Mouse (Mus musculus): Measurements from ENCODE around the gene Rsph6a. TPM values are rescaled to one million over a fixed set of nuclear protein-coding genes. Genes with fewer than 3 reads are reported as not detected.

Gene Rsph6a
- polyA plus RNA-seq, 1 experiment: 0.06 TPM

- H3K4me3 ChIP-seq (ENCODE audit: extremely low read depth, insufficient read depth, insufficient read length): peak overlapping the region; percentile 38; the same call in 1 of the 2 replicates
- TF ChIP-seq CTCF (IDR thresholded peaks at IDR 0.05; ENCODE audit: extremely low read depth, insufficient read depth, insufficient read length, insufficient replicate concordance) (no peak), POLR2A (IDR thresholded peaks at IDR 0.05; ENCODE audit: low read depth, low read length) (no peak)
- peaks cover 12% of the 10 kb centered on the region; the same call in 1 of the 2 replicates for H3K27me3 ChIP-seq (ENCODE audit: control insufficient read depth, insufficient read depth, low read length)
These were observed 29.8 kb downstream of the Rsph6a start for GRCm38 (mm10) chr7:19084277-19084771.

GRCm38 (mm10) chr7:19084921-19085473 lies 30.5 kb downstream of the Rsph6a start:
- DNase-seq (ENCODE audit: low read depth in 1 of 2, low spot score in 2 of 2): no peak
- H3K36me3 ChIP-seq (ENCODE audit: control insufficient read depth, insufficient read depth, low read length): peaks cover 1% of the 10 kb centered on the region; the same call in 1 of the 2 replicates
- H3K4me3 ChIP-seq (ENCODE audit: extremely low read depth, insufficient read depth, insufficient read length): peak overlapping the region; percentile 2; the same call in 1 of the 2 replicates
- no peak for TF ChIP-seq POLR2A (IDR thresholded peaks at IDR 0.05; ENCODE audit: low read depth, low read length)
- TF ChIP-seq CTCF (IDR thresholded peaks at IDR 0.05; ENCODE audit: extremely low read depth, insufficient read depth, insufficient read length, insufficient replicate concordance): no peak
- 0 out of 2 replicates have a peak overlapping the region, but pooled peaks have one; percentile 1 for H3K27ac ChIP-seq (ENCODE audit: insufficient read depth, low read length)
- WGBS: 25% methylated on average over 9 of the region's 9 CpGs
- H3K27me3 ChIP-seq (ENCODE audit: control insufficient read depth, insufficient read depth, low read length): peaks cover 10% of the 10 kb centered on the region; the same call in 1 of the 2 replicates
- H3K4me1 ChIP-seq (ENCODE audit: control insufficient read depth, insufficient read depth, insufficient read length): peaks cover 26% of the 10 kb centered on the region

More at GRCm38 (mm10) chr7:19084277-19084771, 29.8 kb downstream of the Rsph6a start:
- peak; percentile 65 to 76 for DNase-seq (ENCODE audit: low read depth in 1 of 2, low spot score in 2 of 2)
- H3K27ac ChIP-seq (ENCODE audit: insufficient read depth, low read length): peak overlapping the region; percentile 54
- WGBS: 2% methylated on average over 6 of the region's 6 CpGs
- H3K36me3 ChIP-seq (ENCODE audit: control insufficient read depth, insufficient read depth, low read length): peaks cover 1% of the 10 kb centered on the region; the same call in 1 of the 2 replicates
- H3K4me1 ChIP-seq (ENCODE audit: control insufficient read depth, insufficient read depth, insufficient read length): peaks cover 26% of the 10 kb centered on the region

- Histone ChIP-seq H3K36me3 (ENCODE audit: control insufficient read depth, insufficient read depth, low read length) (peaks cover 1% of the 10 kb centered on the region; the same call in 1 of the 2 replicates), H3K27ac (ENCODE audit: insufficient read depth, low read length) (no peak overlapping the region), H3K4me3 (ENCODE audit: extremely low read depth, insufficient read depth, insufficient read length) (0 out of 2 replicates have a peak overlapping the region, but pooled peaks have one; percentile 2), H3K4me1 (ENCODE audit: control insufficient read depth, insufficient read depth, insufficient read length) (peaks cover 26% of the 10 kb centered on the region), H3K27me3 (ENCODE audit: control insufficient read depth, insufficient read depth, low read length) (peaks cover 10% of the 10 kb centered on the region; the same call in 1 of the 2 replicates)
- 9% methylated on average over 6 of the region's 6 CpGs for WGBS
- DNase-seq (ENCODE audit: low read depth in 1 of 2, low spot score in 2 of 2): no peak
- TF ChIP-seq CTCF (IDR thresholded peaks at IDR 0.05; ENCODE audit: extremely low read depth, insufficient read depth, insufficient read length, insufficient replicate concordance) (no peak), POLR2A (IDR thresholded peaks at IDR 0.05; ENCODE audit: low read depth, low read length) (no peak)
These were observed 31.0 kb downstream of the Rsph6a start for GRCm38 (mm10) chr7:19085495-19085894.

GRCm38 (mm10) chr7:19086042-19086441 lies 31.6 kb downstream of the Rsph6a start:
- TF ChIP-seq CTCF (IDR thresholded peaks at IDR 0.05; ENCODE audit: extremely low read depth, insufficient read depth, insufficient read length, insufficient replicate concordance): no peak
- no peak for TF ChIP-seq POLR2A (IDR thresholded peaks at IDR 0.05; ENCODE audit: low read depth, low read length)
- DNase-seq (ENCODE audit: low read depth in 1 of 2, low spot score in 2 of 2): peak; percentile 57 to 74
- Histone ChIP-seq H3K4me1 (ENCODE audit: control insufficient read depth, insufficient read depth, insufficient read length) (peaks cover 26% of the 10 kb centered on the region), H3K27me3 (ENCODE audit: control insufficient read depth, insufficient read depth, low read length) (peaks cover 10% of the 10 kb centered on the region; the same call in 1 of the 2 replicates), H3K27ac (ENCODE audit: insufficient read depth, low read length) (no peak overlapping the region), H3K4me3 (ENCODE audit: extremely low read depth, insufficient read depth, insufficient read length) (peak overlapping the region; percentile 11; the same call in 1 of the 2 replicates), H3K36me3 (ENCODE audit: control insufficient read depth, insufficient read depth, low read length) (peaks cover 1% of the 10 kb centered on the region; the same call in 1 of the 2 replicates)
- 6% methylated on average over 14 of the region's 14 CpGs for WGBS

GRCm38 (mm10) chr7:19086760-19087159 lies 32.3 kb downstream of the Rsph6a start:
- Histone ChIP-seq H3K4me3 (ENCODE audit: extremely low read depth, insufficient read depth, insufficient read length) (no peak overlapping the region), H3K4me1 (ENCODE audit: control insufficient read depth, insufficient read depth, insufficient read length) (peaks cover 26% of the 10 kb centered on the region), H3K36me3 (ENCODE audit: control insufficient read depth, insufficient read depth, low read length) (peaks cover 1% of the 10 kb centered on the region; the same call in 1 of the 2 replicates), H3K27ac (ENCODE audit: insufficient read depth, low read length) (no peak overlapping the region), H3K27me3 (ENCODE audit: control insufficient read depth, insufficient read depth, low read length) (peaks cover 14% of the 10 kb centered on the region; the same call in 1 of the 2 replicates)
- no peak for TF ChIP-seq CTCF (IDR thresholded peaks at IDR 0.05; ENCODE audit: extremely low read depth, insufficient read depth, insufficient read length, insufficient replicate concordance)
- no peak for TF ChIP-seq POLR2A (IDR thresholded peaks at IDR 0.05; ENCODE audit: low read depth, low read length)
- WGBS: 72% methylated on average over 18 of the region's 18 CpGs
- no peak for DNase-seq (ENCODE audit: low read depth in 1 of 2, low spot score in 2 of 2)

GRCm38 (mm10) chr7:19088813-19089212 lies 34.3 kb downstream of the Rsph6a start:
- DNase-seq (ENCODE audit: low read depth in 1 of 2, low spot score in 2 of 2): peak in 1 of 2 experiments; percentile 72
- Histone ChIP-seq H3K4me3 (ENCODE audit: extremely low read depth, insufficient read depth, insufficient read length) (no peak overlapping the region), H3K27ac (ENCODE audit: insufficient read depth, low read length) (no peak overlapping the region), H3K36me3 (ENCODE audit: control insufficient read depth, insufficient read depth, low read length) (peaks cover 1% of the 10 kb centered on the region; the same call in 1 of the 2 replicates), H3K4me1 (ENCODE audit: control insufficient read depth, insufficient read depth, insufficient read length) (peaks cover 31% of the 10 kb centered on the region), H3K27me3 (ENCODE audit: control insufficient read depth, insufficient read depth, low read length) (peaks cover 15% of the 10 kb centered on the region)
- TF ChIP-seq POLR2A (IDR thresholded peaks at IDR 0.05; ENCODE audit: low read depth, low read length) (no peak), CTCF (IDR thresholded peaks at IDR 0.05; ENCODE audit: extremely low read depth, insufficient read depth, insufficient read length, insufficient replicate concordance) (peak; percentile 88)
- WGBS: 29% methylated on average over 10 of the region's 10 CpGs

Data from spleen, adult 2 months (tissue).